Mouse (Mus musculus) thymus, adult 2 months (tissue): ENCODE results near the gene Trabd2b.

Source experiments
- CTCF ChIP-seq: fragments of 200-500 bp; IDR thresholded peaks from 2 replicates; pipeline ENCODE4 v1.5.1; 2012; ENCODE audit warnings: mild to moderate bottlenecking, control low read depth, low read length, moderate library complexity, borderline replicate concordance; ENCODE audit not compliant: control insufficient read depth, poor library complexity, insufficient read depth; ENCODE audit errors: extremely low read depth
- POLR2A ChIP-seq: fragments of 200-500 bp; IDR thresholded peaks from 2 replicates; pipeline ENCODE4 v1.6.1; 2012; ENCODE audit warnings: mild to moderate bottlenecking, low read length, control low read depth, moderate library complexity; ENCODE audit not compliant: control insufficient read depth, poor library complexity, insufficient read depth; ENCODE audit errors: extremely low read depth

DNA sequence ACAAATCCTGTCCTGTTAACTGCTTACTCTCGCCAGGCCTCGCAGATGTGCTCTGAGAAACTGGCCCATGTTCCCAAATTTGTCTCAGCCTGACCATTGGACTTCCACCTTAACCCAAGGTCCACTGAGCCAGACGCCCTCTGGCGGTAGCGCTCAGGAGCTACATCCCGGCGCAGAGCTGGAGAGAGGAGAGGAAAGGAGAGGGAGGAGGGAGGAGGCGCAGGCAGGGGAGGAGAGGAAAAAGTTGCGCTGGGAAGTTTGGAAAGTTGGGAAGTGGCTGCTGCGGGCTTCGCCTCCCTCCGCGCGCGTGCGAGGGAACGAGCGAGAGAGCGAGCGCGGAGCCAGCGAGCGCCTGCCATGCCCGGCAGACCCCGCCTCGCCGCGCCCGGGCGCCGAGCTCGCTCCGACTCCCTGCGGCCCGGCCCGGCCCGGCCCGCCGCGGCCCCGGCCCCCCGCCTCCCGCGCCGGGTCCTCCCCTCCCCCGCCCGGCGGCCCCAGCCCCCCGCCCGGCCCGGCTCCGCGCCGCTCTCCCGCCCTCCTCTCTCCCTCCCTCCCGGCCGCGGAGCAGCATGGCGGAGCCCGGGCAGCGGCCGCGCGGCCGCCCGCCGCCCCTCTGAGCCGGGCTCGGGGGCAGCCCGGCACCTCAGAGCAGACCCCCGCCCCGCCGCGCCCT, 706 bp upstream of the Trabd2b start:
- TF ChIP-seq POLR2A (no peak), CTCF (peak; percentile 86)
